Mouse (Mus musculus) kidney, adult 9 months (tissue): Measurements from ENCODE around the gene Nt5m.

ENCODE experiments used
- DNase-seq: peaks from one replicate; pipeline ENCODE4 v3.0.0; 2022

The Nt5m gene

GRCm38 (mm10) chr11:59839459-59840126 is 346 bp downstream of the Nt5m start, which contains the start of gene Cops3:
Cops3 (minus strand) TSS chr11:59839838.
- peak; percentile 98 for DNase-seq

DNA sequence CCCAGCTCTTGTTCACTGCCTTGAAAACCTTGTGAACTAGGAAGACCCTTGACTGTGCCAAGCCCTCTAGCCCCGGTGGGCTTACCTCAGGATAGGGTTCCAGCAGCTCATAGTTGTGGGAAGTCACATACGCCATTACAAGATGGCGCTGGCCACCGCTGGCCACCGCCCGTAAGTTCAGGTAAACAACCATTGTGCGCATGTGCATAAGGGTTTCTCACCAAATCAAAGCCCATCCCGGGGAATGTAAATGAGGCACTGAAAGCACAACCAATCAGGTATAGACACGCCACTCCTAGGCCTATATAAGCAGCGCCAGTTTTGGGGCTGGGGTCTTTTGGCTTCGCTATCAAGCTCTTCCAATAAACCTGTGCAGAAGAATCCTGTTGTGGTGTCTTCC is 7.1 kb downstream of the Nt5m start:
- DNase-seq: no peak

DNA sequence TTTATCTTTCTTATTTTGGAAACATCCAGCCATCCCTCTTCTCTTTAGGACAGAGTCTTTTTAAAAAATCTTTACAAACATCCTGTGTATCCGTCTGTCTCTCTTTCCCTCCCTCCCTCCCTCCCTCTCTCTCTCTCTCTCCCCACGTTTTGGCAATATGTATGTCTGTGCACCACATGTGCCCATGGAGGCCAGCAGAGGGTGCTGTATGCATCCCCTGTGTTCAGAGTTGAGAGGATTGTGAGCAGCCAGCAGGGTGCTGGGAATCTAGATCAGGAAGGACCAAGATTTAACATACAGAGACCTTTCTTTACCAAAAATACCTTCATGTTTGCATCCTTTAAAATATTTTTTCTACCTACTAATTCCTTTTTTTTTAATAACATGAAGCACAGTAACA is 7.9 kb downstream of the Nt5m start:
- peak; percentile 48 for DNase-seq

DNA sequence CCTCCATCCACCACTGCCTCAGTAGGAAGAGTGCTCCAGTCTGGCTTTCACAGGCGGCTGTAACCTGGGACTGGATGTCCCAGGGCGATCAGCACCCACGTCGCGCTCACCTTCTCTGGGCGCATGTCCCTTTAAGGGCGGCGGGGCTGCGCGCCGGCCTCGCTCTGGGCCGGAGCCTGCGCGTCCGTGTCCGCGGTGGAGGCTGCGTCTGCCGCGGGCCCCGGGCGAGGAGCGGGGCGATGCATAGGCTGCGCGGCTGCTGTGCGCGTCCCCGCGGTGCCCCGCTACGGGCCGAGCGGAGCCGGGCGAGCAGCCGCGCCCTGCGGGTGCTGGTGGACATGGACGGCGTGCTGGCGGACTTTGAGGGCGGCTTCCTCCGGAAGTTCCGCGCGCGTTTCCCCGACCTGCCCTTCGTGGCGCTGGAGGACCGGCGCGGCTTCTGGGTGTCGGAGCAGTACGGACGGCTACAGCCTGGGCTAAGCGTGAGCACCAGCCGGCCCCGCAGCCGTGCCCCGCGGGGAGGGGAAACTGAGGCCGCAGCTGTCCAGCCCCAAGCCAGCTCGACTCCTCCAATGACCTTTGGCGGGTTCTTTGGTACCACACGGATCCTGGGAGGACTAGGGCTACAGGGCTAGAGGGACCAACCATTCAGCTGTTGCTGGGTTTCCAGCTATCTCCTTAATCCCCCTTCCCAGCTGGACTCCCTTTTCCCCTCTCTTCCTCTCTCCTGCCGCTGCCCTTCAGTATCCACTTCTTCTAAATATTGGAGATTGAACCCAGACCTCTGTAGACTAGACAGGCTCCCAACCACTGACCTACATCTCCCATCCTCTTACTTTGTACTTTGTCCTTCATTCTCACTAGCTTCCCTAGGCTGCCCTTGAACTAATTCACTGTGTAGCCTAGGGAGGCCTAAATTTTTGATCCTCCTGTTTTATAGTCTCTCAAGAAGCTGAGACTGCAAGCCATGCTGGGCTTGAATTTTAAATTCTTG is 8.9 kb downstream of the Nt5m start:
- DNase-seq: peak; percentile 78

DNA sequence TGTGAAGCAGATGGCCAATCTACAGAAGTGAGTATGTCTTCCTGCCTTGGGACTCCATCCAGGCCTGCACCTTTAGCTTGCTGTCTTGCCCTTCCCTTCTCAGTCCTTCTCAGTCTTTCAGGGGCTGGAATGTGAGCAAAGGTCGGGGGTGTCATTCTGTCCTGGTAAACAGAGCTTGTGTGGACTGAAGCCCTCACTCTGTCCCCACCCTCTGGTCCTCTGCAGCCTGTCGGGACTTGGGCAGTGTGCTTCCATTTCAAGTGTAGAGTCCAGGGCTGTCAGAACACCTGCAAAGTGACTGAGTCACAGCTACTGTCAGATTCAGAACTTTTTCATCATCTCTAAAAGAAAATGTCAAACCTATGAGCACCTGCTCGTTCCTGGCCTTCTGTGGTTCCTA is 13.6 kb downstream of the Nt5m start:
- no peak for DNase-seq

GRCm38 (mm10) chr11:59860467-59860866 is 21.2 kb downstream of the Nt5m start:
- no peak for DNase-seq

- DNase-seq: no peak
Measured at GRCm38 (mm10) chr11:59864316-59864715, 25.1 kb downstream of the Nt5m start.

- no peak for DNase-seq
Measured at GRCm38 (mm10) chr11:59872124-59872523, 32.9 kb downstream of the Nt5m start.

- peak; percentile 71 for DNase-seq
Measured at GRCm38 (mm10) chr11:59880031-59880430, 40.8 kb downstream of the Nt5m start.

DNA sequence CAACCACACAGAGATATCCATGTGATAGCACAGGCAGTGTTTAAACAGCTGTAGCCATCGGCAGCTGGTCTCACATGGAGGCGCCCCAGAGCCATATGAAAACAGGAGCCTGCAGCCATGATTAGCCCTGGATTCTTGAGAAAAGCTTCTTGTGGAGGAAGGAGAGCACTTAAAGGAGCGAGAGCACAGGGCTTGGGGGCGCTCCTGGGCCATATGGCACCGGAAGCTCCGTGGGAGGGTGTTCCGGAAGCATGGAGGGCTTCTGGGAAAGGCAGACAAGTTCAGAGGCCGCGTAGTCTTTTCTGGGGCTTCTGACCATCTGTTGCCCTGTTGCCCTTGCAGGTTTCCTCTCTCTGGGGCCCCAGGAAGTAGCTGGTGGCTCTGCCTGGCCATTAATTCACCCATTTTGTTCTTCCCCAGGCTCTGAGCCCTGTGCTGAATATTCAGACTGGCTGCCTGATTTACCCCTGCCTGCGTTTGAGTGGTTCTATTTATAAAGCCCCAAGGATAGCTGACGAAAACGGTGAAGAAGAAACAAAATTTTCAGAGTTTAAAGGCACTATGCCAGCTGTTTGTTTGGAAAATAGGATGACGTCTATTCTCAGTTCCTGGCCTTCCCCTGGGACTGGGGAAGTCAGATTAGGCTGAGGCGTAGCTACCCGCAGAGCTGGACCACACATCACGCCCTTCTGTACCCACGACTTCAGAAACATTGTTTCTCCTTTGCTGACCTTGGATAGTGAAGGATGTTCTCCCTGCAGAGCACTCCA is 46.2 kb downstream of the Nt5m start:
- peak; percentile 35 for DNase-seq

GRCm38 (mm10) chr11:59886952-59887351 is 47.7 kb downstream of the Nt5m start:
- no peak for DNase-seq

DNA sequence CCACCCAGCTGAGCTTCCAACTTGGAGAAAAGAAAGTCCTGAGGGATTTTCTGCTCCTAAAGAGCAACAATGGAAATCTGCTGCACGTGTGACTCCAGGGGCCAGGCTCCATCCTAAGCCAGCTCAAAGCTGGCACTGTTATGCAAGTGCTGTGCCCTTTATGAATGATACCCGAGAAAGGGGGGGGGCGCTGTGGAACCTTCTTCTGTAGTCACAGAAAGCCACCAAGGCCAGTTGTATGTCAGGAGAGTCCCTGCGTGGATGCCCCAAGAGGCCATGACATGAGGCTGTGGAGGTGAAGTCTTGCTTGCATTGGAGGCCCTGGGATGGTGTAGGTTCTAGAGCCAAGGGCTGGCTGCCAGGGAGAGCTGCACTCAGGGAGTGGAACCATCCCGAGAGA is 48.9 kb downstream of the Nt5m start:
- no peak for DNase-seq

DNA sequence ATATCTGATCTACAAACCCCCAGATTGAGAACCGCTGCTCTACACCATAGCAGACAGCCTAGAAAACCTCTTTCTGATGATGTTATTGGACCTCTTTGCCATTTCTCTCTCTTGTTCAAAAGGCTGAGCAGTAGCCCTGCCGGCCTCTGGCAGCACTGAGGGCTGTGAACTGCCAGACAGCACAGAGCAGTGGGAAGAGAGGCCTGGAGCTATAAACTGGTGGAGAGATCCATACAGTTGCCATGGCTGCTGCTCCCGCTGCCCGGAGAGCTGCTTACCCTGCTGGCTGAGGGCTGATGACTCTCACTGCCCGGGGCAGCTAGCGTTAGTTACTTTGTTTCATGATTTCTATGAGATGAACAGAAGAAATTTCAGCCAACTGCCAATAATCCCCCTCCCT is 52.6 kb downstream of the Nt5m start:
- DNase-seq: no peak

GRCm38 (mm10) chr11:59893153-59893788 is 54.0 kb downstream of the Nt5m start:
- no peak for DNase-seq

- DNase-seq: no peak
Measured at GRCm38 (mm10) chr11:59894916-59895315, 55.7 kb downstream of the Nt5m start.

- DNase-seq: no peak
Measured at GRCm38 (mm10) chr11:59895316-59895715, 56.1 kb downstream of the Nt5m start.

DNA sequence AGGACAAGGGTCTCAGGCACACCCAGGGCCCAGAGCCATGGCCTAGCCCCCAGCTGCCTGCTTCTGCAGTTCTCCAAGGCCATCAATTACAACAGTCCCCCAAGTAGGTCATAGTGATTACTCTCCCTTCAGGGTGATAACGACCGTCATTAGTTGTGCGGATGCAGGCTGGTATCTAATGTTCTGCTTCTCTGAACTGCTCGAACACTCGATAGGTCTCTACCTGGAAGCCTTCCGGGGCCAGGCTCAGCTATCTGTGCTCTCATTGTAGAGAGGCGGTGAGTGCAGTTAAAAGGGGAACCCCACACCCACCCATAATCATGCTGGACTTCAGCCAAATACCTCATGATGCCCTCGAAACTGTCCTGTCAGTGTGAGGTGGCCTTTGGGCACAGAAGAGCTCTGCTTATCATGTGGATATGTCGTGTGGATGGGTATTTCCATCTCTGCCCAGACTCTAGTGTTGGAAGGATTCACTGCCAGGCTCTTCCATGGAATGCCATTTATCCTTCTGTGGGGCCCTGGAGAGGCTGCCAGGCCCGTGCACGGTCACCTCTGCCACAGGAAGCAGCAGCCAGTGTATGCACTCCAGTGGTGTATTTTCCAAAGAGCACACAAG is 58.8 kb downstream of the Nt5m start:
- DNase-seq: no peak

DNA sequence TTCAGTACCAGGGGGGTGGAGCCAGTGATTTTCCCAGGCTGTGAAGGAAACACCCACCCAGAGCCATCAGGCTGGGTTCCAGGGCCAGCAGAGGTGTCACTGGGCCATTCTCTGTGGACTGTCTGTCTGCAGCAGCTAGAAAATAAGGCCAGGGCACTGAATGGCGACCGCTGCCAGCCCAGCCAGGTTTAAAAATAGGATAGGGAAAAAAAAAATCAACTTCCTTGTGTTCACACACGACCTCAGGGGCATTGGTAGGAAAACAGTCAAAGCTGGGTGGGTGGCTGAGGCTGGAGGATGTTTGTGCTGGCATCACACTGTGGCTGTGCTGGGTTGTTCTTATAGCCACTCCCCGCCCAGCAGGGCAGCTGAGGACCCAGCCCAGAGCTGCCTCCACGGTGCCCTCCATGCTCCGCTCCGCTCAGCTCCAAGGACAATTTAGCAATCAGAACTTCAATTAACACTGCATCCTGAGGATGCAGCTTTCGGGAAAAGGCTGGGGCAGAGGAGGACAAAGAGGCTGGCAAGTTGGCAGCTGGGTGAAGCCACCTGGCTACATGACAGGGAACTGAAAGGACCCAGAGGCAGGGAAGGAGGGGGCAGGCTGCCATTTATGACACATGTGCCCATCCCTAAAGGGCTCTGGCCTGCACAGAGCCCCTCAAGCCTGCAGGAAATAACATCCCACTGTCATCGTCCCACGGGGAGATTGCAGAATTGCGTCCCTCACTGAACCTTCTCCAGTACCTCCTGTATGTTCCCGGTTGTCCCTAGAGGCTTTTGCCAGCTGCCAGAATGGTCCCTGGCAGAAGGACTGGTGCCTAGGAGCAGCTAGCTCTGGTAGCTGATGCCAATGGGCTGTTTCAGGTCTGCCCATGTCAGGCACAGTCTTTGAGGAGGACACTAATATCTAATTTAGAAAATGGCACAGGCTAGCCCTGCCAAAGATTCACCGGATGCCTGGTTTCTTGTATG is 60.8 kb downstream of the Nt5m start:
- DNase-seq: peak; percentile 58

GRCm38 (mm10) chr11:59900995-59901394 is 61.7 kb downstream of the Nt5m start:
- DNase-seq: no peak

- DNase-seq: peak; percentile 65
Measured at GRCm38 (mm10) chr11:59902045-59902726, 62.9 kb downstream of the Nt5m start.
